Mouse (Mus musculus) midbrain, embryonic 10.5 days (tissue): Measurements from ENCODE around the gene Sept6. TPM values are rescaled to one million over a fixed set of nuclear protein-coding genes. Genes with fewer than 3 reads are reported as not detected.
"Not testable (repeated sequence)": the region's sequence is repeated elsewhere in the genome, so short reads cannot be mapped to it uniquely, and the experiment has no call there.

ENCODE experiments used
- DNase-seq: peaks from one replicate; pipeline ENCODE4 v3.0.0-alpha.2; 2017; ENCODE audit warnings: low spot score
- H3K27ac ChIP-seq: fragments of 300-500 bp; sonication (generic); replicated peaks from 2 replicates; pipeline ENCODE4 v1.5.1; 2016; ENCODE audit warnings: mild to moderate bottlenecking
- H3K27me3 ChIP-seq: fragments of 300-500 bp; sonication (generic); 2 replicates; pipeline ENCODE4 v1.6.1; 2016; ENCODE audit warnings: low read depth, mild to moderate bottlenecking; ENCODE audit not compliant: poor library complexity, severe bottlenecking
- H3K36me3 ChIP-seq: fragments of 300-500 bp; sonication (generic); 2 replicates; pipeline ENCODE4 v1.6.1; 2016; ENCODE audit warnings: mild to moderate bottlenecking, moderate library complexity
- H3K4me1 ChIP-seq: fragments of 300-500 bp; sonication (generic); 2 replicates; pipeline ENCODE4 v1.6.1; 2016
- H3K4me3 ChIP-seq: fragments of 300-500 bp; sonication (generic); 2 replicates; pipeline ENCODE4 v1.5.1; 2016; ENCODE audit warnings: mild to moderate bottlenecking, moderate library complexity
- H3K9me3 ChIP-seq: fragments of 300-500 bp; sonication (generic); replicated peaks from 2 replicates; pipeline ENCODE4 v1.6.1; 2016; ENCODE audit warnings: mild to moderate bottlenecking
- WGBS: fragments of 180-500 bp; shearing (Covaris S2); methylation state at CpG from one replicate; pipeline ENCODE4 v1.1.7; 2016; 5-methylcytosine and 5-hydroxymethylcytosine counted together
- polyA plus RNA-seq: library from polyadenylated mRNA; unstranded; fragments of >200 nt; fragmentation: Nextera tagmentation; extraction: Ambion mirVana; gene quantifications from 2 replicates; pipeline ENCODE4 v1.2.1, GENCODE M21; 2016

The Sept6 gene
- polyA plus RNA-seq, 1 experiment from 2014 or later: 32.3 TPM

GRCm38 (mm10) chrX:36901655-36902054 lies 89.9 kb downstream of the Sept6 start:
- Histone ChIP-seq H3K4me1 (peaks cover 6% of the 10 kb centered on the region; the same call in 1 of the 2 replicates), H3K9me3 (no peaks in the 10 kb centered on the region; the same call in 1 of the 2 replicates), H3K36me3 (no peaks in the 10 kb centered on the region), H3K27ac (peak overlapping the region; percentile 88; the same call in 1 of the 2 replicates), H3K27me3 (no peaks in the 10 kb centered on the region), H3K4me3 (peak overlapping the region; percentile 71)
- DNase-seq: no peak
- WGBS: 38% methylated on average over 3 of the region's 3 CpGs

GRCm38 (mm10) chrX:36898931-36899330 lies 92.7 kb downstream of the Sept6 start:
- DNase-seq, H3K36me3 ChIP-seq, H3K4me1 ChIP-seq, H3K27me3 ChIP-seq, H3K4me3 ChIP-seq, H3K9me3 ChIP-seq, H3K27ac ChIP-seq: not testable (repeated sequence)
- 28% methylated on average over 1 of the region's 1 CpGs for WGBS

- no peak for DNase-seq
Observed at GRCm38 (mm10) chrX:36884719-36885118, 106.9 kb downstream of the Sept6 start.

GRCm38 (mm10) chrX:36874704-36875128 lies 116.9 kb downstream of the Sept6 start:
- WGBS: 10% methylated on average over 33 of the region's 36 CpGs
- peak overlapping the region; percentile 88 for H3K27ac ChIP-seq
- H3K27me3 ChIP-seq: no peaks in the 10 kb centered on the region
- DNase-seq: no peak
- H3K4me1 ChIP-seq: peaks cover 5% of the 10 kb centered on the region
- H3K4me3 ChIP-seq: peak overlapping the region; percentile 76
- peaks cover 9% of the 10 kb centered on the region; the same call in 1 of the 2 replicates for H3K9me3 ChIP-seq
- H3K36me3 ChIP-seq: 0 out of 2 replicates have a peak, but pooled peaks cover 7% of the 10 kb centered on the region

More at GRCm38 (mm10) chrX:36884719-36885118, 106.9 kb downstream of the Sept6 start:
- H3K27ac ChIP-seq: no peak overlapping the region
- peaks cover 56% of the 10 kb centered on the region for H3K36me3 ChIP-seq
- H3K9me3 ChIP-seq: peaks cover 5% of the 10 kb centered on the region; the same call in 1 of the 2 replicates
- 96% methylated on average over 1 of the region's 1 CpGs for WGBS
- H3K27me3 ChIP-seq: no peaks in the 10 kb centered on the region
- H3K4me3 ChIP-seq: no peak overlapping the region
- H3K4me1 ChIP-seq: no peaks in the 10 kb centered on the region

- 16% methylated on average over 57 of the region's 57 CpGs for WGBS
- peak; percentile 83 for DNase-seq
- Histone ChIP-seq H3K36me3 (0 out of 2 replicates have a peak, but pooled peaks cover 6% of the 10 kb centered on the region), H3K27ac (peak overlapping the region; percentile 88), H3K4me1 (peaks cover 5% of the 10 kb centered on the region), H3K9me3 (peaks cover 9% of the 10 kb centered on the region; the same call in 1 of the 2 replicates), H3K27me3 (no peaks in the 10 kb centered on the region), H3K4me3 (peak overlapping the region; percentile 76)
Observed at GRCm38 (mm10) chrX:36874178-36874696, 117.4 kb downstream of the Sept6 start.

- peak within 1 kb of the TSS; percentile 88 for H3K27ac ChIP-seq
- peaks cover 5% of the 10 kb centered on the region for H3K4me1 ChIP-seq
- H3K4me3 ChIP-seq: peak within 1 kb of the TSS; percentile 76
- no peak for DNase-seq
- 29% methylated on average over 8 of the region's 8 CpGs for WGBS
- 0 out of 2 replicates have a peak, but pooled peaks cover 6% of the 10 kb centered on the region for H3K36me3 ChIP-seq
- no peaks in the 10 kb centered on the region for H3K27me3 ChIP-seq
- peaks cover 9% of the 10 kb centered on the region; the same call in 1 of the 2 replicates for H3K9me3 ChIP-seq
Observed at GRCm38 (mm10) chrX:36873765-36874164, 117.8 kb downstream of the Sept6 start, which contains the start of the genes Ube2a and C330007P06Rik. Gene Ube2a, plus strand, starts transcription at chrX:36873900. Gene C330007P06Rik, minus strand, starts transcription at chrX:36874111.

GRCm38 (mm10) chrX:36870372-36870771 lies 121.2 kb downstream of the Sept6 start:
- 78% methylated on average over 3 of the region's 3 CpGs for WGBS
- peaks cover 4% of the 10 kb centered on the region for H3K4me1 ChIP-seq
- H3K27me3 ChIP-seq: no peaks in the 10 kb centered on the region
- H3K27ac ChIP-seq: no peak overlapping the region
- H3K4me3 ChIP-seq: no peak overlapping the region
- H3K9me3 ChIP-seq: peaks cover 9% of the 10 kb centered on the region; the same call in 1 of the 2 replicates
- H3K36me3 ChIP-seq: no peaks in the 10 kb centered on the region
- DNase-seq: no peak

GRCm38 (mm10) chrX:36864609-36865328 lies 126.8 kb downstream of the Sept6 start:
- WGBS: 55% methylated on average over 8 of the region's 8 CpGs
- Histone ChIP-seq H3K36me3 (no peaks in the 10 kb centered on the region), H3K27ac (no peak overlapping the region), H3K4me1 (peaks cover 8% of the 10 kb centered on the region), H3K9me3 (no peaks in the 10 kb centered on the region), H3K4me3 (peak overlapping the region; percentile 59), H3K27me3 (no peaks in the 10 kb centered on the region)
- DNase-seq: no peak

- no peaks in the 10 kb centered on the region for H3K27me3 ChIP-seq
- peak; percentile 81 for DNase-seq
- H3K4me3 ChIP-seq: peak overlapping the region; percentile 59
- no peaks in the 10 kb centered on the region for H3K36me3 ChIP-seq
- peak overlapping the region; percentile 75 for H3K27ac ChIP-seq
- peaks cover 8% of the 10 kb centered on the region for H3K4me1 ChIP-seq
- H3K9me3 ChIP-seq: no peaks in the 10 kb centered on the region
- 23% methylated on average over 43 of the region's 44 CpGs for WGBS
Observed at GRCm38 (mm10) chrX:36863766-36864608, 127.6 kb downstream of the Sept6 start.

Other genes with a start within 250 kb of the Sept6 start
- 0.99 and 1.6 TPM in 2 replicates for gene Slc25a43, start 248.1 kb downstream of the Sept6 start, polyA plus RNA-seq
- 854 and 880 TPM in 2 replicates for gene Slc25a5, start 196.1 kb downstream of the Sept6 start, polyA plus RNA-seq
- 131 TPM in 2 replicates for gene Ube2a, start 117.9 kb downstream of the Sept6 start, polyA plus RNA-seq
- 30.9 and 32.1 TPM in 2 replicates for gene C330007P06Rik, start 117.7 kb downstream of the Sept6 start, polyA plus RNA-seq
- 2.8 and 4.3 TPM in 2 replicates for gene Nkrf, start 88.9 kb downstream of the Sept6 start, polyA plus RNA-seq
- gene Sowahd, start 57.1 kb upstream of the Sept6 start, polyA plus RNA-seq: not detected in 2 replicates
- gene Rpl39, start 93.6 kb upstream of the Sept6 start, polyA plus RNA-seq: 366 and 467 TPM in 2 replicates
- gene Upf3b, start 118.5 kb upstream of the Sept6 start, polyA plus RNA-seq: 19.3 and 20.8 TPM in 2 replicates
- gene Nkap, start 135.0 kb upstream of the Sept6 start, polyA plus RNA-seq: 19.8 and 20.7 TPM in 2 replicates
- 0.15 and 0.31 TPM in 2 replicates for gene Akap14, start 177.0 kb upstream of the Sept6 start, polyA plus RNA-seq
- gene Ndufa1, start 199.4 kb upstream of the Sept6 start, polyA plus RNA-seq: 401 and 420 TPM in 2 replicates
- gene Rnf113a1, start 199.5 kb upstream of the Sept6 start, polyA plus RNA-seq: 13.0 and 14.1 TPM in 2 replicates
- gene Gm9, start 219.2 kb upstream of the Sept6 start, polyA plus RNA-seq: not detected in 2 replicates
- gene Rhox1, start 230.5 kb upstream of the Sept6 start, polyA plus RNA-seq: not detected in 2 replicates